ENCODE assay signal across 10 mouse cellular contexts in genomic region chr17:75443064-75443621, GRCm38 (mm10). TPM values are rescaled to one million over a fixed set of nuclear protein-coding genes. Genes with fewer than 3 reads are reported as not detected.
DNase-seq lines count a peak whose midpoint lies in the region; ATAC-seq and TF ChIP-seq lines count a peak whose summit lies in the region.
"Had no signal": no experiment of that assay in that cellular context is flagged by ENCODE, and none has a peak within 500 bp of the region (broad histone marks: within the 10 kb centered on the region; RNA-seq: fewer than 3 reads in every experiment).

No protein-coding gene starts in this region.

- intact Hi-C loops in heart, postnatal 10 days (cut with DNase I), result no loop called here

- peak; percentile 64 for DNase-seq in forebrain, postnatal 0 days
- peak; percentile 70 for DNase-seq in midbrain, embryonic 11.5 days (ENCODE audit: low spot score, missing footprints)
- no peak for DNase-seq in midbrain, postnatal 0 days (ENCODE audit: low spot score)
- peak; percentile 27 to 36 for DNase-seq in heart, postnatal 10 days
- peak; percentile 89 for DNase-seq in splenic B cell, adult 2 months (ENCODE audit: low read depth, low spot score)
- no peak for DNase-seq in thymus, postnatal 25 days
- no peak for DNase-seq in MN1 (ENCODE audit: low spot score)
- DNase-seq: adrenal gland, postnatal 14 days; lung, postnatal 10 days had no signal

- H3K9ac ChIP-seq in forebrain, postnatal 0 days, result no peak overlapping the region
- no peak overlapping the region for H3K9ac ChIP-seq in forebrain, embryonic 13.5 days
- H3K9ac ChIP-seq in midbrain, embryonic 11.5 days (ENCODE audit: low read length), result no peak overlapping the region
- H3K9ac ChIP-seq in midbrain, postnatal 0 days (replicated peaks; ENCODE audit: low read length, poor library complexity, severe bottlenecking), result no peak overlapping the region

- no peaks in the 10 kb centered on the region for H3K36me3 ChIP-seq in forebrain, postnatal 0 days (ENCODE audit: insufficient read depth)
- H3K36me3 ChIP-seq in forebrain, embryonic 13.5 days (ENCODE audit: poor library complexity, severe bottlenecking), result no peaks in the 10 kb centered on the region
- H3K36me3 ChIP-seq in midbrain, embryonic 11.5 days (ENCODE audit: control insufficient read depth, insufficient read depth, low read length), result no peaks in the 10 kb centered on the region
- H3K36me3 ChIP-seq in midbrain, postnatal 0 days (ENCODE audit: insufficient read depth, low read length), result no peaks in the 10 kb centered on the region
- no peaks in the 10 kb centered on the region for H3K36me3 ChIP-seq in splenic B cell, adult 2 months (ENCODE audit: control insufficient read depth, insufficient read depth, low read length, poor library complexity, severe bottlenecking)

- TF ChIP-seq CTCF in forebrain, postnatal 0 days (IDR thresholded peaks at IDR 0.05; ENCODE audit: low read depth), result no peak
- no peak for TF ChIP-seq CTCF in midbrain, postnatal 0 days (IDR thresholded peaks at IDR 0.05)

- no peaks in the 10 kb centered on the region for H3K27me3 ChIP-seq in forebrain, postnatal 0 days (ENCODE audit: insufficient read depth, low read length)
- no peaks in the 10 kb centered on the region for H3K27me3 ChIP-seq in forebrain, embryonic 13.5 days
- H3K27me3 ChIP-seq in midbrain, embryonic 11.5 days (ENCODE audit: control insufficient read depth, insufficient read depth, low read length), result no peaks in the 10 kb centered on the region
- no peaks in the 10 kb centered on the region for H3K27me3 ChIP-seq in midbrain, postnatal 0 days (ENCODE audit: insufficient read depth, low read length)
- no peaks in the 10 kb centered on the region for H3K27me3 ChIP-seq in splenic B cell, adult 2 months (ENCODE audit: control insufficient read depth, insufficient read depth, low read length, poor library complexity, severe bottlenecking)

- peak overlapping the region; percentile 59 for H3K27ac ChIP-seq in forebrain, postnatal 0 days (ENCODE audit: low read depth, low read length)
- no peak overlapping the region for H3K27ac ChIP-seq in forebrain, embryonic 13.5 days
- no peak overlapping the region for H3K27ac ChIP-seq in midbrain, embryonic 11.5 days (ENCODE audit: low read depth, low read length)
- H3K27ac ChIP-seq in midbrain, postnatal 0 days (ENCODE audit: low read depth, low read length), result no peak overlapping the region

- WGBS in forebrain, postnatal 0 days, result 72% methylated on average over 6 of the region's 6 CpGs
- whole genome bisulfite sequencing in forebrain, embryonic 13.5 days, result 86% methylated on average over 5 of the region's 6 CpGs
- WGBS in midbrain, embryonic 11.5 days, result 81% methylated on average over 6 of the region's 6 CpGs
- WGBS in midbrain, postnatal 0 days, result 79% methylated on average over 5 of the region's 6 CpGs

- H3K9me3 ChIP-seq in forebrain, postnatal 0 days (ENCODE audit: low read length), result no peaks in the 10 kb centered on the region
- H3K9me3 ChIP-seq in forebrain, embryonic 13.5 days (replicated peaks), result no peaks in the 10 kb centered on the region
- H3K9me3 ChIP-seq in midbrain, embryonic 11.5 days (ENCODE audit: control insufficient read depth, low read length), result no peaks in the 10 kb centered on the region
- H3K9me3 ChIP-seq in midbrain, postnatal 0 days (ENCODE audit: low read length), result no peaks in the 10 kb centered on the region

- ATAC-seq in forebrain, postnatal 0 days, result peak; percentile 57
- ATAC-seq in forebrain, embryonic 13.5 days, result no peak
- no peak for ATAC-seq in midbrain, embryonic 11.5 days (ENCODE audit: low FRiP score)
- ATAC-seq in midbrain, postnatal 0 days (ENCODE audit: low FRiP score), result no peak

- no peaks in the 10 kb centered on the region for H3K4me1 ChIP-seq in forebrain, postnatal 0 days (ENCODE audit: insufficient read depth)
- H3K4me1 ChIP-seq in forebrain, embryonic 13.5 days, result no peaks in the 10 kb centered on the region
- 0 out of 2 replicates have a peak, but pooled peaks cover 2% of the 10 kb centered on the region for H3K4me1 ChIP-seq in midbrain, embryonic 11.5 days (ENCODE audit: control insufficient read depth, insufficient read depth, low read length)
- no peaks in the 10 kb centered on the region for H3K4me1 ChIP-seq in midbrain, postnatal 0 days (ENCODE audit: insufficient read depth, low read length)

- H3K4me3 ChIP-seq in forebrain, postnatal 0 days (ENCODE audit: low read depth, low read length), result no peak overlapping the region
- no peak overlapping the region for H3K4me3 ChIP-seq in forebrain, embryonic 13.5 days
- no peak overlapping the region for H3K4me3 ChIP-seq in midbrain, embryonic 11.5 days (ENCODE audit: low read depth, low read length)
- H3K4me3 ChIP-seq in midbrain, postnatal 0 days (ENCODE audit: low read depth, low read length), result no peak overlapping the region

- H3K4me2 ChIP-seq in forebrain, postnatal 0 days (ENCODE audit: low read depth), result no peak overlapping the region
- H3K4me2 ChIP-seq in forebrain, embryonic 13.5 days, result no peak overlapping the region
- no peak overlapping the region for H3K4me2 ChIP-seq in midbrain, embryonic 11.5 days
- H3K4me2 ChIP-seq in midbrain, postnatal 0 days (ENCODE audit: low read depth, low read length, poor library complexity, severe bottlenecking), result no peak overlapping the region

RNA-seq across cellular contexts. Expression of gene Rasgrp3, which starts 7.4 kb away (rescaled TPM):
- total RNA-seq in forebrain, postnatal 0 days (2014; rRNA removed), result 5.5 and 13.8 TPM in 2 replicates
- 4.4 and 4.5 TPM in 2 replicates for polyA plus RNA-seq in forebrain, postnatal 0 days (2015; fragmentation: Nextera tagmentation; extraction: Ambion mirVana)
- 4.8 and 5.0 TPM in 2 replicates for polyA plus RNA-seq in forebrain, embryonic 13.5 days (2015; fragmentation: Nextera tagmentation; extraction: Ambion mirVana)
- polyA plus RNA-seq in midbrain, embryonic 11.5 days (2014; fragmentation: Nextera tagmentation; extraction: Ambion mirVana), result 5.5 and 8.3 TPM in 2 replicates
- total RNA-seq in midbrain, postnatal 0 days (2014; rRNA removed), result 8.1 and 9.3 TPM in 2 replicates
- 3.2 and 4.8 TPM in 2 replicates for polyA plus RNA-seq in midbrain, postnatal 0 days (2015; fragmentation: Nextera tagmentation; extraction: Ambion mirVana)
- 10 to 100 TPM; 46.1 to 67.9 TPM for total RNA-seq in heart, postnatal 10 days (2021)

Comparison
In these comparisons a context has a peak if more than half of its experiments do, and no peak if none do; other contexts are left out.
1. DNase-seq: peak in forebrain, postnatal 0 days (single experiment), midbrain, embryonic 11.5 days (single experiment), heart, postnatal 10 days (2 of 2) and splenic B cell, adult 2 months (single experiment); none in midbrain, postnatal 0 days (single experiment), thymus, postnatal 25 days (single experiment) and MN1 (single experiment).